Mouse (Mus musculus) G1E (cell line): Measurements from ENCODE around the gene Atp6v1e1. TPM values are rescaled to one million over a fixed set of nuclear protein-coding genes. Genes with fewer than 3 reads are reported as not detected.

Experiments used
- ATAC-seq: 2 replicates; pipeline ENCODE4 v1.8.0; 2016; ENCODE audit warnings: mild to moderate bottlenecking; ENCODE audit not compliant: insufficient number of reproducible peaks, poor library complexity, low FRiP score, severe bottlenecking; ENCODE audit errors: extremely low read depth
- DNase-seq: peaks from one replicate; pipeline ENCODE4 v3.0.0; 2012; ENCODE audit warnings: low spot score
- H3K27me3 ChIP-seq: 2 replicates; pipeline ENCODE4 v1.6.1; 2012; ENCODE audit warnings: mild to moderate bottlenecking, low read length, inconsistent platforms; ENCODE audit not compliant: insufficient read depth
- H3K36me3 ChIP-seq: replicated peaks from 2 replicates; pipeline ENCODE3; 2012; ENCODE audit warnings: mild to moderate bottlenecking, inconsistent platforms
- H3K4me1 ChIP-seq: 2 replicates; pipeline ENCODE4 v1.6.1; 2012; ENCODE audit warnings: low read depth, low read length, inconsistent platforms, mixed read lengths; ENCODE audit not compliant: insufficient read depth
- H3K4me3 ChIP-seq: 2 replicates; pipeline ENCODE4 v1.5.1; 2012; ENCODE audit warnings: low read depth, mild to moderate bottlenecking, inconsistent platforms, low read length, moderate library complexity, mixed read lengths
- H3K9me3 ChIP-seq: replicated peaks from 2 replicates; pipeline ENCODE4 v1.6.1; 2012; ENCODE audit warnings: inconsistent platforms
- CTCF ChIP-seq: IDR thresholded peaks from 2 replicates; pipeline ENCODE4 v1.5.1; 2012; ENCODE audit warnings: low read depth, low read length, inconsistent platforms, mixed read lengths
- GATA1 ChIP-seq: IDR thresholded peaks from 2 replicates; pipeline ENCODE4 v1.6.1; 2012; ENCODE audit warnings: borderline replicate concordance, low read length, inconsistent platforms, mixed read lengths
- GATA2 ChIP-seq: IDR thresholded peaks from 2 replicates; pipeline ENCODE4 v1.6.1; 2012; ENCODE audit warnings: low read depth, low read length, inconsistent platforms, borderline replicate concordance
- POLR2AphosphoS5 ChIP-seq: IDR thresholded peaks from 2 replicates; pipeline ENCODE4 v1.6.1; 2012; ENCODE audit warnings: low read depth, low read length, inconsistent platforms; ENCODE audit not compliant: insufficient replicate concordance
- TAL1 ChIP-seq: conservative IDR thresholded peaks from 2 replicates; pipeline ENCODE4 v1.6.1; 2012; ENCODE audit warnings: low read depth, low read length, inconsistent platforms, mixed read lengths
- polyA plus RNA-seq: library from polyadenylated mRNA; stranded (reverse); fragments of >175 nt; gene quantifications from 2 replicates; pipeline ENCODE4 v1.2.3, GENCODE M21; 2012
- total RNA-seq, 2 experiments: library from RNA; stranded (forward) in 1 of 2; stranded (reverse) in 1 of 2; fragments of 200-1000 nt in 1 of 2; fragments of >200 nt in 1 of 2; fragmentation: Nextera tagmentation in 1 of 2; gene quantifications; 2 replicates each; pipeline ENCODE4 v1.2.3; 2014 to 2017

Atp6v1e1 gene
- total and polyA plus RNA-seq, 3 experiments, result 50.0 to 247 (median 124) TPM

- ATAC-seq (no peak), DNase-seq (no peak)
- Histone ChIP-seq H3K36me3 (peaks cover 3% of the 10 kb centered on the region), H3K9me3 (no peaks in the 10 kb centered on the region), H3K27me3 (no peaks in the 10 kb centered on the region), H3K4me1 (no peaks in the 10 kb centered on the region), H3K4me3 (no peak overlapping the region)
- TF ChIP-seq GATA1 (no peak), TAL1 (no peak), POLR2AphosphoS5 (no peak), GATA2 (no peak), CTCF (no peak)
These were observed 44.4 kb downstream of the Atp6v1e1 start for GRCm38 (mm10) chr6:120778226-120778625.

GRCm38 (mm10) chr6:120777533-120777932 lies 45.1 kb downstream of the Atp6v1e1 start:
- no peak overlapping the region for H3K4me3 ChIP-seq
- no peak for TF ChIP-seq CTCF
- no peak for TF ChIP-seq POLR2AphosphoS5
- TF ChIP-seq GATA2, result no peak
- TF ChIP-seq TAL1, result no peak
- no peak for TF ChIP-seq GATA1
- H3K36me3 ChIP-seq, result peaks cover 3% of the 10 kb centered on the region
- no peaks in the 10 kb centered on the region for H3K4me1 ChIP-seq
- DNase-seq (no peak), ATAC-seq (no peak)
- no peaks in the 10 kb centered on the region; the same call in 1 of the 2 replicates for H3K27me3 ChIP-seq
- no peaks in the 10 kb centered on the region for H3K9me3 ChIP-seq

- Histone ChIP-seq H3K36me3 (peaks cover 3% of the 10 kb centered on the region), H3K4me3 (no peak overlapping the region), H3K27me3 (peaks cover 1% of the 10 kb centered on the region), H3K4me1 (no peaks in the 10 kb centered on the region), H3K9me3 (no peaks in the 10 kb centered on the region)
- DNase-seq (no peak), ATAC-seq (no peak)
- TF ChIP-seq CTCF, result no peak
- TF ChIP-seq GATA2, result no peak
- no peak for TF ChIP-seq POLR2AphosphoS5
- TF ChIP-seq GATA1, result no peak
- no peak for TF ChIP-seq TAL1
These were observed 46.3 kb downstream of the Atp6v1e1 start for GRCm38 (mm10) chr6:120776286-120776685.

DNA sequence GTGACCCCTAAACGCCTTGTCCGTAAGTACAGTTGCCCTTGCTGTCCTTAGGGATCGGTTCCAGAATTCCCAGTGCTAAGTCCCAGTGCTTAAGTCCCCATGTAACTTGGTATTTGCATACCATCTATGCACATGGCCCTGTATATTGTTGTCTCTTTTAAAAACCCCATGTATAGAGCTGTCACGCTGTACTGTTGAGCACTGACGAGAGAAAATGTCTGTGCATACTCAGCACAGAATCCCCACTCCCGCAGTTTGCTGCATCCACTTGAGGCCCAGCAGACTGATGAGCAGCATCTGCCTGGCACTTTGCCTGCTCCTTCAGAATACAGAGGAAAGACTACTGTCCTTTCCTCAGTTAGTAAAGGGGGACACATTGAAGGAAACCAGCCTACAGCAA lies 48.8 kb downstream of the Atp6v1e1 start:
- Histone ChIP-seq H3K4me3 (no peak overlapping the region), H3K9me3 (no peaks in the 10 kb centered on the region), H3K36me3 (peaks cover 3% of the 10 kb centered on the region), H3K4me1 (no peaks in the 10 kb centered on the region), H3K27me3 (peaks cover 3% of the 10 kb centered on the region)
- TF ChIP-seq TAL1 (no peak), CTCF (no peak), GATA1 (no peak), GATA2 (no peak), POLR2AphosphoS5 (no peak)
- DNase-seq (no peak), ATAC-seq (no peak)

- no peak for ATAC-seq
- Histone ChIP-seq H3K4me1 (no peaks in the 10 kb centered on the region), H3K27me3 (peaks cover 3% of the 10 kb centered on the region), H3K4me3 (no peak within 1 kb of the TSS), H3K9me3 (no peaks in the 10 kb centered on the region), H3K36me3 (peaks cover 3% of the 10 kb centered on the region)
- no peak for DNase-seq
- TF ChIP-seq POLR2AphosphoS5 (no peak), CTCF (no peak), TAL1 (no peak), GATA2 (no peak), GATA1 (no peak)
These were observed 49.4 kb downstream of the Atp6v1e1 start, which contains the start of gene Slc25a18 for GRCm38 (mm10) chr6:120773149-120773628. Gene Slc25a18 (plus strand): TSS chr6:120773578.

DNA sequence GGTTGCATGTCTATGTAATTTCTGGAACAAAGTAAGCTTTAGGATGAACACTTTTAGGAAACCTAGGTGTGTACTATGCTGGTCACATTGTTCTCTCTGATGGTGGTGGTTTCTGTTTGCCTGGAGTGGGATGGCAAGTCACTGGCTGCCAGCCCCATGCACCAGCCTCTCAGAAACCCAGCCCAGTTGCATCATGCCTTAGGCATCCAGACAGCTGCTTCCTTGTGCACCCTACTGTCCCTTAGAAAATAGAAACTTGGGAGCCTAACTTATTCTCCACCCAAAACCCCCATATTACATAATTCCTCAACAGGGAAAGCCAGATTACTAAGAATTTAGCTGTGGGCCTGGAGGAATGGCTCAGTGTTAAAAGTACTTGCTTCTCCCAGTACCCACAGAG lies 50.6 kb downstream of the Atp6v1e1 start:
- Histone ChIP-seq H3K9me3 (no peaks in the 10 kb centered on the region), H3K4me1 (no peaks in the 10 kb centered on the region), H3K4me3 (no peak overlapping the region), H3K36me3 (no peaks in the 10 kb centered on the region), H3K27me3 (peaks cover 3% of the 10 kb centered on the region)
- ATAC-seq (no peak), DNase-seq (no peak)
- no peak for TF ChIP-seq POLR2AphosphoS5
- TF ChIP-seq TAL1, result no peak

GRCm38 (mm10) chr6:120771366-120771765 lies 51.2 kb downstream of the Atp6v1e1 start:
- Histone ChIP-seq H3K36me3 (peaks cover under 1% of the 10 kb centered on the region), H3K4me1 (no peaks in the 10 kb centered on the region), H3K9me3 (no peaks in the 10 kb centered on the region), H3K4me3 (no peak overlapping the region), H3K27me3 (peaks cover 4% of the 10 kb centered on the region)
- ATAC-seq (no peak), DNase-seq (no peak)
- no peak for TF ChIP-seq POLR2AphosphoS5
- no peak for TF ChIP-seq GATA1
- no peak for TF ChIP-seq TAL1
- TF ChIP-seq GATA2, result no peak
- no peak for TF ChIP-seq CTCF
